Mouse (Mus musculus): ENCODE data around the gene 4930469K13Rik. TPM values are rescaled to one million over a fixed set of nuclear protein-coding genes. Genes with fewer than 3 reads are reported as not detected.

4930469K13Rik gene
- polyA plus RNA-seq, 1 experiment, result not detected

DNA sequence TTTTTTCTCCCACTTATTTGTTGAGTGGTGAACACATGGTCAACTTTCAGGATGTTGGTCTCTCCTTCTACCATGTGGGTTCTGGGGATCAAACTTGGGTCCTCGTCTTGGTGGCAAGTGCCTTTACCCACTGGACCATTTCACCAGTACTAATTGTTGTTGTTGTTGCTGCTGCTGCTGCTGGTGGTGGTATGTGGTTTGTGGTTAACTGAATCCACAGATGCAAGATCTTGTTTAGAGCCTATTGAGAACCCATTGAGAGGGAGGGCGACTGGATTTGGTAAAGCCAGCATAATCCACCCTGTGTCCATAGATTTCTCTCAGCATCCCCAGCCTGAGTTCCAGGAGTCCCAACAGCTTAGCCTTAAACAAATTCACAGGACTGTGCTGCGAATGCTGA lies 97.9 kb downstream of the 4930469K13Rik start:
- DNase-seq (ENCODE audit: extremely low spot score in 1 of 2, low spot score in 1 of 2), result no peak

- no peak for DNase-seq (ENCODE audit: extremely low spot score in 1 of 2, low spot score in 1 of 2)
Measured at GRCm38 (mm10) chr11:33998244-33998643, 100.1 kb downstream of the 4930469K13Rik start.

DNA sequence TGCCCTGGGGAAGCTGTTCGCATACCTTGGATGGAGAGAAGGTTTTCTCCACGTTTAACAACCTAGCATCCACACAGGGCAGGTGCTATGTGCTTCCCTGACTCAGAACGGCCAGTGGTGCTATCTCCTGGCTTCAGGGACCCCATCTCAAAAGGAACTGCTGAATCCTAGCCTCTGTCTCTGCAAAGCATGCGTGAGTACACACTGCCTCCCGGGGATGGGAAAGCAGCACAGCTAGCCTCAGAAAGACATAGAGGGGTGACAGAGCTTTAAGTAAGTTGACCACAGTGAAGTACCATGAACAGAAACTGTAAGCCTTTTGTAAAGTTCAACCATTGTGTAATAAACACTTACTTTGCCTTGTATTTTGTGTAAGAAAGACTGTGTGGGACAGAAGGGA lies 104.9 kb downstream of the 4930469K13Rik start:
- no peak for DNase-seq (ENCODE audit: extremely low spot score in 1 of 2, low spot score in 1 of 2)

DNA sequence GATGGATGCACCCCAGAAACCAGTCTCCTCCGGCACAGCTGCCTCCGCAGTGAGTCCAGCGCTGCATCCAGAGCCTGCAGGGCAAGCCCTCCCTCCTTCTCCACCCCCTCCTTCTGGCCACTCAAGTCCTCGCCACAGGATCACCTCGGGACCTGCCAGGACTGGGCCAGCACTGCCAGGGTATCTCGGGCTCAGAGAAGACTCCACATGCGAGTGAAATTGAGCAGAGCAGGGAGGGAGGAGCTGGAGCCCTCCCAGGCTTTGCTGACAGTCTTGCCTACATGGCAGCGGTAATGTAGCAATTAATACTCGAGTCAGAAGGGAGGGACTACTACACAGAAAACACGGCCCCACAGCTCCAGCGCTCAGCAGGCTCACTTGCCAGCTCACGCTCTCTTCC lies 105.4 kb downstream of the 4930469K13Rik start, which contains the start of gene Kcnip1:
Gene Kcnip1, minus strand, starts transcription at position 215 of the 400 bp plus-strand sequence.
- no peak for DNase-seq (ENCODE audit: extremely low spot score in 1 of 2, low spot score in 1 of 2)

- no peak for DNase-seq (ENCODE audit: extremely low spot score in 1 of 2, low spot score in 1 of 2)
Measured at GRCm38 (mm10) chr11:33990002-33990401, 108.4 kb downstream of the 4930469K13Rik start.

DNA sequence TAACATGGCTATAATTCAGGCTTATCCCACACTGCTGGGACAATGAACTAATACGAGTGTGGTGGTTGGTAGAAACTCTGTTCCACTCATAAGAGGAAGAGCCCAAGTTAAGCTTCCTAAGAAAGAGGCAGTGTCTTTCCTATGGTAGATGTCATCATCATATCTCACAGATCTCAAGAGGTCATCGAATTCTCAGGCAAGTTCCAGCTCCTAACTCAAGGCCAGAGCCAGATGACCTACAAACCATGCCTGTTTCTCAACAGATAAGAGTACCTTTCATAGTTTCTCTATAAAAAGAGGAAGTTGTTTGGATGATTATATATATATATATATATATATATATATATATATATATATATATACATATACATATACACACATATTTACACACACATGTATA lies 111.8 kb downstream of the 4930469K13Rik start:
- DNase-seq (ENCODE audit: extremely low spot score in 1 of 2, low spot score in 1 of 2), result no peak

GRCm38 (mm10) chr11:33980146-33980545 lies 118.2 kb downstream of the 4930469K13Rik start:
- DNase-seq (ENCODE audit: extremely low spot score in 1 of 2, low spot score in 1 of 2), result no peak

DNA sequence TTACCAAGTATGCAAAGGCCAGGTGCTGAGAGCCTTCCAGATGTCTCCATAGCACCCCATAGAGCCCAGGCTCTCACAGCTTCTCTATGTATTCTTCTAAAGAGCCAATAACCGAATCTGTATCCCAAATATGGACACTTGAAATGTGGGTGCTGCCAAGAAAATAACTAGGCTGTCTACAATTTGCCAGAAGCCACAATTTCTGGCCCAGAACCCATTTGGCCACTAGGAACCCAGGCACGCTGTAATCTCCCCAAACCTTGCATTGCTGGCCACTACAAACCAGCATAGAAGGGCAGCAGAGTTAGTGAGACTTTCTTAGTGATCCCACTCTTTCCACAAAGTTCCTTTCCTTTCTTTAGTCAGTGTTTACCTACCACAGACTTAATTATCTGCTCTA lies 123.2 kb downstream of the 4930469K13Rik start:
- no peak for DNase-seq (ENCODE audit: extremely low spot score in 1 of 2, low spot score in 1 of 2)

DNA sequence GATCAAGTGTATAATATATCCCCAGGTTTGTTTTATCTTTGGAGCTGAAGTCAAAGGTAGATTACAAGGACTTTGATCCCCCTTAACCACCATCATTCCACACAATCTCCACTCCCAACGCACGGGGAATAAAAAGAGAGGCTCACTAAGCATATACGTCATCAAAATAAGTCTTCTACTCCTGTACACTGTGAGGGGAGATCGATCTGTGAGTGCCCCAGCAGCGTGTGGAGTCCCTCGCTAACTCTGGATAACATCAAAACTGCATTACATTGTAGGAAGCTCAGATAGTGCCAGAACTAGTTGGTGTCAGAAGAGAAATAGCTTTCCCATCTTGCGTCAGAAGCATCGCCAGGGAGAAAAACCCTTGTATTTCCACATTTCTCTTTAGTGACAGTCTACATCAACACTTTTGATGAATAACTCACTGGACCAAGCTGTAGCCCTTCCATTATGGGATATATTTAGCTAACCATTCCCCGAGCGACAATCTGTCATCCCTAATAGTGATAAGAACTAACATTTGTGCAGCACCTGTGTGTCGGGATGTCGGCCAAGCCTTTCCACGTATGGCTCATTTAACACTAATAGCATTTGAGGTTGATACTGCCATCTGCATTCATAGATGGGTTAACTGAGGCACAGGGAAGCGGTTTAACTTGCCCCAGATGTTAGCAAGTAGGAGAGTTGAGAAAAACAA lies 123.9 kb downstream of the 4930469K13Rik start:
- DNase-seq (ENCODE audit: extremely low spot score in 1 of 2, low spot score in 1 of 2), result no peak

DNA sequence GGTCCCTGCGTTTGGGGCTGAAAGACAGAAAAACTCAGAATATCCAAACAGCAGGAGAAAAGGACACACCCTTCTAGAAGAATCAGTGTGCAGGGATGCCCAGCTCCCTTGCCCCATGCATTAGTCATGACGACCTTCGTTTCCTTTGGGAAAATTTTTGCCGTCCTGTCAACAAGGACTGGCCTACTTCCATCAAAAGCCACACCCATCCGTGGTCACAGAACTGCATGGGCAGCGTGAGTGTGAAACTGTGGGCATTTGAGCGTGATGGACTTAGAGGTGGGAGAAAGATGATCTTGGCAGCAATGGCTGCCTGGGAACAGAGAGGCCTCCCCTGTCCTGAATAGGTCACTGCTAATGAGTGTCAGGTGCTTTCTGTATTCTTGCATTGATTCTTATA lies 126.2 kb downstream of the 4930469K13Rik start:
- no peak for DNase-seq (ENCODE audit: extremely low spot score in 1 of 2, low spot score in 1 of 2)

- DNase-seq (ENCODE audit: extremely low spot score in 1 of 2, low spot score in 1 of 2), result no peak
Measured at GRCm38 (mm10) chr11:33969199-33969598, 129.2 kb downstream of the 4930469K13Rik start.

- no peak for DNase-seq (ENCODE audit: extremely low spot score in 1 of 2, low spot score in 1 of 2)
Measured at GRCm38 (mm10) chr11:33967708-33968107, 130.6 kb downstream of the 4930469K13Rik start.

- no peak for DNase-seq (ENCODE audit: extremely low spot score in 1 of 2, low spot score in 1 of 2)
Measured at GRCm38 (mm10) chr11:33965380-33965779, 133.0 kb downstream of the 4930469K13Rik start.

DNA sequence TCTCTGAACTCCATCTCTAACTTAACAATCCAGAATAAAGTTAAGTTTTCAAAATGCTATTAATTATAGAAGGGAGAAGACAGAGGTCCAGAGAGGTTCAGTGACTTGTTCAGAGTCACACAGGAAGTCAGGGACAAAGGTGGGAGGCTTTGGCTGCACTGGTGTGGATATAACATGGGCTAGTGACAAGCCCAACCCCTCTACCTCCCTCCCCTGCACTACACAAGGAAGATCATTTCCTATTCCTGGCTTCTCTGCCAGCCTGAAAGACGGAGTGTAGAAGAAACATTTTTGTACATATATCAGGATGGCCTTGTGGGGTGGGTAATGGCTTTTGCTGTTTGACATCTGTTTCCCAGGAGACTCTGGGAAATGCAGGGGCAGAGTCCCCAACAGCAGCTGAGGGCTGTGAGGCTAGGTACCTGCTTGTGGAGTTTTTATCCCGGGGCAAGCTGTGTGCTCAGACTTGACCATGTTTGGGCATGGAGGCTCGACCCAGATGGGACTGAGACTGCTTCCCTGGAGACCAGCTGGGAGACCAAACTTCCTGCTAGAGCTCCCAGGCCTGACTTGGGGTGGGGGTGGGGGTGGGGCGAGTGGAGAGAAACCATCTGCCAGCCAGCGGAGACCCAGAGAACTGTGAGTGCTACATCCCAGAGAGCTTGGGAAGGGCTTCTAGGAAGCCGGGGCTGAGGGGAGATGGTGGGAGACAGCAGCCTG lies 135.5 kb downstream of the 4930469K13Rik start, which contains the start of gene Kcnmb1:
Gene Kcnmb1, plus strand, starts transcription at position 326 of the 720 bp plus-strand sequence.
- DNase-seq (ENCODE audit: extremely low spot score in 1 of 2, low spot score in 1 of 2), result no peak

DNA sequence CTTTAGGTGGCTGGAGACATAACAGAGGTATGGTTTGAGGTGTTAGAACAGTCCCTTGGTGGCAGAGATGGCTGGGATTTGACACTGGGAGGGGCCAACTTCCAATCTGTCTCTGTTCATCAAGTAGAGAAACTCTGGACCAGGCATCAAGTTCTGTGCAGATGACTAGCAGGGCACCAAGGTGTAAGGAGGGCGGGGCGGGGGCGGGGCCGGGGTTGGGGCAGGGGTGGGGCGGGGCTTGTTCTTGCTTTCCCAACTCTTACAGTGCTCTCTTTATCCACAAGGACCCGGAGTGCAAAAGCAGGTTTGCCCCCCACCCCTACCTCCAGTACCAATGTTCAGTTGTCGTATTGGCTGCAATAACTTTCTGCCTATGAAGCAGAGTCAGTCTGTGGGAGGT lies 136.2 kb downstream of the 4930469K13Rik start:
- no peak for DNase-seq (ENCODE audit: extremely low spot score in 1 of 2, low spot score in 1 of 2)

GRCm38 (mm10) chr11:33958713-33959112 lies 139.6 kb downstream of the 4930469K13Rik start:
- peak in 1 of 2 experiments; percentile 56 for DNase-seq (ENCODE audit: extremely low spot score in 1 of 2, low spot score in 1 of 2)

GRCm38 (mm10) chr11:33957595-33957994 lies 140.8 kb downstream of the 4930469K13Rik start:
- no peak for DNase-seq (ENCODE audit: extremely low spot score in 1 of 2, low spot score in 1 of 2)

- no peak for DNase-seq (ENCODE audit: extremely low spot score in 1 of 2, low spot score in 1 of 2)
Measured at GRCm38 (mm10) chr11:33956623-33957022, 141.7 kb downstream of the 4930469K13Rik start.

- DNase-seq (ENCODE audit: extremely low spot score in 1 of 2, low spot score in 1 of 2), result no peak
Measured at GRCm38 (mm10) chr11:33955982-33956381, 142.4 kb downstream of the 4930469K13Rik start.

- DNase-seq (ENCODE audit: extremely low spot score in 1 of 2, low spot score in 1 of 2), result no peak
Measured at GRCm38 (mm10) chr11:33951684-33952625, 146.4 kb downstream of the 4930469K13Rik start.

DNA sequence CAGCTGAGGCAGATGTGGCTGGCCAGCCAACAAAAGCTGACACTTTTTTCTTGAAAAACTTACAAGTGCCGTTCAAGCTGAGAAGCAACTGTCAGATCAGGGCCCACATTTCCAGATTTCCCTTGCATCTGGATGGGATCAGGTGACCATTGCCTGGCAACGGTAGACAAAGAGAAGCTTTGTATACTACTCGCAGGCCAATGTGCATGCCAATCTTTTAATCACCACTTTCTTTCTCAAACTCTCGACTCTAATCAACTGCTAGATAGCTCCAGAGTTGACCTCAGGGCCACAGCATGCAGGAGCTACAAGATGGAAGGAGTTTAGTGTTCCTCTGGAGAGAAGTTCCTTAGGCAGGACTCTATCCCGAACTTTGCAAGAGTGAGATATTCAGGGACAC lies 147.2 kb downstream of the 4930469K13Rik start:
- DNase-seq (ENCODE audit: extremely low spot score in 1 of 2, low spot score in 1 of 2), result no peak
